Mouse (Mus musculus): Measurements from ENCODE around the gene Zfp942. TPM values are rescaled to one million over a fixed set of nuclear protein-coding genes. Genes with fewer than 3 reads are reported as not detected.
A peak's percentile ranks its signal among the peaks of the same experiment; 100 is the strongest.
"Not testable (repeated sequence)": the region's sequence is repeated elsewhere in the genome, so short reads cannot be mapped to it uniquely, and the experiment has no call there.

Zfp942 gene
- 27.1 and 27.5 TPM in 2 replicates for polyA plus RNA-seq (2015; fragmentation: Nextera tagmentation; extraction: Ambion mirVana)

GRCm38 (mm10) chr17:21962107-21962907 lies at the start of gene Zfp942, which contains the start of gene Zfp943:
Gene Zfp942, minus strand, starts transcription at chr17:21962464.
Gene Zfp943, plus strand, starts transcription at chr17:21962552.
- WGBS = under 1% methylated on average over 41 of the region's 55 CpGs
- not testable (repeated sequence) for H3K9me3 ChIP-seq (ENCODE audit: control insufficient read depth, low read length); H3K27me3 ChIP-seq (replicated peaks; ENCODE audit: control insufficient read depth, insufficient read depth, low read length); H3K36me3 ChIP-seq (ENCODE audit: control insufficient read depth, insufficient read depth)
- peak within 1 kb of the TSS; percentile 76 for H3K27ac ChIP-seq (ENCODE audit: low read length)
- H3K4me1 ChIP-seq (replicated peaks; ENCODE audit: control insufficient read depth, insufficient read depth, low read length) = peaks cover 12% of the 10 kb centered on the region
- peak; percentile 97 for ATAC-seq
- H3K9ac ChIP-seq (replicated peaks; ENCODE audit: low read depth, low read length) = peak within 1 kb of the TSS; percentile 85
- peak within 1 kb of the TSS; percentile 74 for H3K4me3 ChIP-seq (replicated peaks; ENCODE audit: low read length)
- peak within 1 kb of the TSS; percentile 63 for H3K4me2 ChIP-seq (ENCODE audit: low read length)

- Histone ChIP-seq H3K4me1 (replicated peaks; ENCODE audit: control insufficient read depth, insufficient read depth, low read length) (peaks cover 12% of the 10 kb centered on the region), H3K36me3 (ENCODE audit: control insufficient read depth, insufficient read depth) (peaks cover 6% of the 10 kb centered on the region), H3K4me3 (replicated peaks; ENCODE audit: low read length) (peak overlapping the region; percentile 39), H3K9ac (replicated peaks; ENCODE audit: low read depth, low read length) (no peak overlapping the region), H3K27ac (ENCODE audit: low read length) (no peak overlapping the region), H3K9me3 (ENCODE audit: control insufficient read depth, low read length) (peaks cover 5% of the 10 kb centered on the region; the same call in 1 of the 2 replicates), H3K4me2 (ENCODE audit: low read length) (peak overlapping the region; percentile 59), H3K27me3 (replicated peaks; ENCODE audit: control insufficient read depth, insufficient read depth, low read length) (no peaks in the 10 kb centered on the region)
- ATAC-seq = no peak
- 51% methylated on average over 4 of the region's 4 CpGs for WGBS
These were observed 1.0 kb upstream of the Zfp942 start for GRCm38 (mm10) chr17:21963302-21963701.

GRCm38 (mm10) chr17:21909456-21910052 lies 52.7 kb downstream of the Zfp942 start, which contains the start of gene Zfp995:
Gene Zfp995, minus strand, starts transcription at chr17:21909926.
- ATAC-seq = peak; percentile 99
- Histone ChIP-seq H3K4me3 (replicated peaks; ENCODE audit: low read length) (peak within 1 kb of the TSS; percentile 78), H3K9ac (replicated peaks; ENCODE audit: low read depth, low read length) (peak within 1 kb of the TSS; percentile 86), H3K27ac (ENCODE audit: low read length) (peak within 1 kb of the TSS; percentile 50; the same call in 1 of the 2 replicates), H3K4me2 (ENCODE audit: low read length) (peak within 1 kb of the TSS; percentile 87)
- H3K9me3 ChIP-seq (ENCODE audit: control insufficient read depth, low read length); H3K27me3 ChIP-seq (replicated peaks; ENCODE audit: control insufficient read depth, insufficient read depth, low read length); H3K4me1 ChIP-seq (replicated peaks; ENCODE audit: control insufficient read depth, insufficient read depth, low read length); H3K36me3 ChIP-seq (ENCODE audit: control insufficient read depth, insufficient read depth): not testable (repeated sequence)
- 1% methylated on average over 24 of the region's 24 CpGs for WGBS

- no peaks in the 10 kb centered on the region for H3K27me3 ChIP-seq (replicated peaks; ENCODE audit: control insufficient read depth, insufficient read depth, low read length)
- peak; percentile 75 for ATAC-seq
- H3K4me3 ChIP-seq (replicated peaks; ENCODE audit: low read length) = peak overlapping the region; percentile 78
- H3K9me3 ChIP-seq (ENCODE audit: control insufficient read depth, low read length) = no peaks in the 10 kb centered on the region
- H3K4me1 ChIP-seq (replicated peaks; ENCODE audit: control insufficient read depth, insufficient read depth, low read length) = peaks cover 4% of the 10 kb centered on the region
- H3K9ac ChIP-seq (replicated peaks; ENCODE audit: low read depth, low read length) = peak overlapping the region; percentile 86
- WGBS = 4% methylated on average over 3 of the region's 3 CpGs
- H3K4me2 ChIP-seq (ENCODE audit: low read length) = peak overlapping the region; percentile 87
- peaks cover 2% of the 10 kb centered on the region; the same call in 1 of the 2 replicates for H3K36me3 ChIP-seq (ENCODE audit: control insufficient read depth, insufficient read depth)
- H3K27ac ChIP-seq (ENCODE audit: low read length) = no peak overlapping the region
These were observed 53.2 kb downstream of the Zfp942 start for GRCm38 (mm10) chr17:21909039-21909438.

Other genes starting within 250 kb of the Zfp942 start
- gene Zfp229, start 231.7 kb downstream of the Zfp942 start, polyA plus RNA-seq (2015; fragmentation: Nextera tagmentation; extraction: Ambion mirVana) = 10.5 and 11.1 TPM in 2 replicates
- 2.0 and 2.9 TPM in 2 replicates for gene Zfp820, start 116.7 kb downstream of the Zfp942 start, polyA plus RNA-seq (2015; fragmentation: Nextera tagmentation; extraction: Ambion mirVana)
- 15.0 and 15.6 TPM in 2 replicates for gene Zfp995, start 52.5 kb downstream of the Zfp942 start, polyA plus RNA-seq (2015; fragmentation: Nextera tagmentation; extraction: Ambion mirVana)
- 23.3 and 26.9 TPM in 2 replicates for gene Zfp943, start 88 bp upstream of the Zfp942 start, polyA plus RNA-seq (2015; fragmentation: Nextera tagmentation; extraction: Ambion mirVana)
- gene Zfp947, start 203.7 kb upstream of the Zfp942 start, polyA plus RNA-seq (2015; fragmentation: Nextera tagmentation; extraction: Ambion mirVana) = 1.9 and 2.0 TPM in 2 replicates